Comparison of ENCODE assay signal across 8 mouse cellular contexts in genomic region chr2:113849141-113849540, GRCm38 (mm10). TPM values are rescaled to one million over a fixed set of nuclear protein-coding genes. Genes with fewer than 3 reads are reported as not detected.
DNase-seq lines count a peak whose midpoint lies in the region; ATAC-seq and TF ChIP-seq lines count a peak whose summit lies in the region.

No protein-coding gene starts in this region.

- no peaks in the 10 kb centered on the region for H3K9me3 ChIP-seq in heart, postnatal 0 days (replicated peaks; ENCODE audit: control insufficient read depth, low read length)
- no peaks in the 10 kb centered on the region for H3K9me3 ChIP-seq in hindbrain, embryonic 11.5 days (ENCODE audit: control insufficient read depth, low read length)
- no peaks in the 10 kb centered on the region for H3K9me3 ChIP-seq in midbrain, embryonic 10.5 days (replicated peaks)

- 4% methylated on average over 3 of the region's 3 CpGs for WGBS in heart, postnatal 0 days
- WGBS in hindbrain, embryonic 11.5 days, result 2% methylated on average over 3 of the region's 3 CpGs
- WGBS in midbrain, embryonic 10.5 days, result 0% methylated on average over 3 of the region's 3 CpGs

- peak overlapping the region; percentile 84 for H3K27ac ChIP-seq in heart, postnatal 0 days (ENCODE audit: low read depth)
- H3K27ac ChIP-seq in hindbrain, embryonic 11.5 days (ENCODE audit: low read depth, low read length), result no peak overlapping the region
- peak overlapping the region; percentile 94 for H3K27ac ChIP-seq in midbrain, embryonic 10.5 days (replicated peaks)

- H3K27me3 ChIP-seq in heart, postnatal 0 days (ENCODE audit: control insufficient read depth, insufficient read depth, low read length), result no peaks in the 10 kb centered on the region
- H3K27me3 ChIP-seq in hindbrain, embryonic 11.5 days (ENCODE audit: control insufficient read depth, insufficient read depth, low read length), result no peaks in the 10 kb centered on the region
- no peaks in the 10 kb centered on the region for H3K27me3 ChIP-seq in midbrain, embryonic 10.5 days (ENCODE audit: low read depth, poor library complexity, severe bottlenecking)

- TF ChIP-seq EP300 in heart, postnatal 0 days (IDR thresholded peaks at IDR 0.05; ENCODE audit: low read depth), result no peak

- TF ChIP-seq CTCF in heart, postnatal 0 days (IDR thresholded peaks at IDR 0.05; ENCODE audit: low read depth), result no peak

- H3K9ac ChIP-seq in heart, postnatal 0 days (replicated peaks; ENCODE audit: low read depth, low read length), result peak overlapping the region; percentile 59
- H3K9ac ChIP-seq in hindbrain, embryonic 11.5 days (ENCODE audit: low read depth, low read length), result peak overlapping the region; percentile 71

- H3K36me3 ChIP-seq in heart, postnatal 0 days (replicated peaks; ENCODE audit: control insufficient read depth, insufficient read depth, low read length), result peaks cover 8% of the 10 kb centered on the region
- peaks cover 4% of the 10 kb centered on the region; the same call in 1 of the 2 replicates for H3K36me3 ChIP-seq in hindbrain, embryonic 11.5 days (ENCODE audit: control insufficient read depth, insufficient read depth, low read length)
- H3K36me3 ChIP-seq in midbrain, embryonic 10.5 days, result peaks cover 17% of the 10 kb centered on the region

- peak overlapping the region; percentile 75 for H3K4me3 ChIP-seq in heart, postnatal 0 days (ENCODE audit: low read depth, low read length)
- peak overlapping the region; percentile 54 for H3K4me3 ChIP-seq in hindbrain, embryonic 11.5 days (ENCODE audit: low read depth, low read length)
- peak overlapping the region; percentile 91 for H3K4me3 ChIP-seq in midbrain, embryonic 10.5 days

- peak; percentile 69 for DNase-seq in heart, postnatal 0 days (ENCODE audit: low spot score)
- DNase-seq in heart, adult 9 months (ENCODE audit: low spot score in 2 of 2), result no peak
- no peak for DNase-seq in hindbrain, embryonic 11.5 days (ENCODE audit: low spot score)
- DNase-seq in midbrain, embryonic 10.5 days (ENCODE audit: low spot score), result no peak
- no peak for DNase-seq in cerebellum, postnatal 36 days
- DNase-seq in thymus, adult 18-20 months, result no peak
- no peak for DNase-seq in adrenal gland, adult 8-10 months

- ATAC-seq in heart, postnatal 0 days (ENCODE audit: insufficient read depth, low read depth), result peak; percentile 37; the same call in 1 of the 2 replicates
- ATAC-seq in activated CD4-positive, CD25-positive, alpha-beta regulatory T cell, adult 4 months, result peak; percentile 1
- peak; percentile 65 for ATAC-seq in hindbrain, embryonic 11.5 days (ENCODE audit: low FRiP score)

- H3K4me1 ChIP-seq in heart, postnatal 0 days (ENCODE audit: control insufficient read depth, insufficient read depth), result peaks cover 10% of the 10 kb centered on the region
- peaks cover 4% of the 10 kb centered on the region for H3K4me1 ChIP-seq in hindbrain, embryonic 11.5 days (replicated peaks; ENCODE audit: control insufficient read depth, insufficient read depth, low read length)
- peaks cover 28% of the 10 kb centered on the region for H3K4me1 ChIP-seq in midbrain, embryonic 10.5 days

- peak overlapping the region; percentile 75 for H3K4me2 ChIP-seq in heart, postnatal 0 days (ENCODE audit: low read depth, low read length)
- H3K4me2 ChIP-seq in hindbrain, embryonic 11.5 days (replicated peaks; ENCODE audit: low read depth, low read length), result peak overlapping the region; percentile 27

RNA-seq across cellular contexts. Expression of gene Arhgap11a, which starts 0.7 kb away (rescaled TPM):
- 3.3 and 9.0 TPM in 2 replicates for total RNA-seq in heart, postnatal 0 days (2014; rRNA removed; ENCODE audit: low replicate concordance)
- 6.3 and 7.9 TPM in 2 replicates for polyA plus RNA-seq in heart, postnatal 0 days (2015; fragmentation: Nextera tagmentation; extraction: Ambion mirVana)
- polyA plus RNA-seq in activated CD4-positive, CD25-positive, alpha-beta regulatory T cell, adult 4 months (2017; shearing (Covaris generic)), result 1 to 10 TPM; 4.5 to 7.5 TPM
- 6.4 and 9.0 TPM in 2 replicates for polyA plus RNA-seq in hindbrain, embryonic 11.5 days (2014; fragmentation: Nextera tagmentation; extraction: Ambion mirVana)
- polyA plus RNA-seq in midbrain, embryonic 10.5 days (2016; fragmentation: Nextera tagmentation; extraction: Ambion mirVana), result 31.3 and 38.6 TPM in 2 replicates
- 1 to 10 TPM; 2.1 to 2.8 (median 2.3) TPM for total RNA-seq in adrenal gland, adult 8-10 months (2022)

RNA-seq across cellular contexts. Expression of gene Scg5, which starts 20.2 kb away (rescaled TPM):
- total RNA-seq in heart, postnatal 0 days (2014; rRNA removed; ENCODE audit: low replicate concordance), result 3.4 and 5.0 TPM in 2 replicates
- polyA plus RNA-seq in heart, postnatal 0 days (2015; fragmentation: Nextera tagmentation; extraction: Ambion mirVana), result 1.1 and 1.2 TPM in 2 replicates
- polyA plus RNA-seq in activated CD4-positive, CD25-positive, alpha-beta regulatory T cell, adult 4 months (2017; shearing (Covaris generic)), result 1 to 10 TPM; 4.1 to 5.6 TPM
- polyA plus RNA-seq in hindbrain, embryonic 11.5 days (2014; fragmentation: Nextera tagmentation; extraction: Ambion mirVana), result 53.7 and 56.9 TPM in 2 replicates
- polyA plus RNA-seq in midbrain, embryonic 10.5 days (2016; fragmentation: Nextera tagmentation; extraction: Ambion mirVana), result 21.5 and 37.9 TPM in 2 replicates
- 10 to 100 TPM; 48.4 to 89.5 (median 64.1) TPM for total RNA-seq in adrenal gland, adult 8-10 months (2022)

Comparison
In these comparisons a context has a peak if more than half of its experiments do, and no peak if none do; other contexts are left out.
1. ATAC-seq: peak in every context shown above with its lines; median percentile 65 in hindbrain, embryonic 11.5 days; 37 in heart, postnatal 0 days; 1 in activated CD4-positive, CD25-positive, alpha-beta regulatory T cell, adult 4 months.